Mouse (Mus musculus) olfactory bulb, adult 2 months (tissue): ENCODE measurements around the gene Cdc14a.

Experiments used
- CTCF ChIP-seq: fragments of 200-500 bp; IDR thresholded peaks from 2 replicates; pipeline ENCODE4 v1.5.1; 2012; ENCODE audit warnings: low read depth, mild to moderate bottlenecking, low read length, moderate library complexity; ENCODE audit not compliant: insufficient read depth
- POLR2A ChIP-seq: fragments of 200-500 bp; IDR thresholded peaks from 2 replicates; pipeline ENCODE4 v1.6.1; 2012; ENCODE audit warnings: mild to moderate bottlenecking, low read depth, low read length, moderate library complexity; ENCODE audit not compliant: insufficient read depth

- TF ChIP-seq CTCF = no peak
- TF ChIP-seq POLR2A = no peak
Measured at GRCm38 (mm10) chr3:116267036-116267654, 156.7 kb downstream of the Cdc14a start.
